Mouse (Mus musculus): Measurements from ENCODE around the gene Clec1b. TPM values are rescaled to one million over a fixed set of nuclear protein-coding genes. Genes with fewer than 3 reads are reported as not detected.
A peak's percentile ranks its signal among the peaks of the same experiment; 100 is the strongest.

The Clec1b gene
- 62.2 and 127 TPM in 2 replicates for polyA plus RNA-seq (2011; ENCODE audit: insufficient read depth, insufficient read length, low replicate concordance, missing spikeins)

GRCm38 (mm10) chr6:129396997-129397396 lies at the start of gene Clec1b:
TSS of gene Clec1b (plus strand) at chr6:129397297.
- H3K4me3 ChIP-seq (replicated peaks; ENCODE audit: control insufficient read depth, low read depth, low read length) = no peak within 1 kb of the TSS
- 70% methylated on average over 8 of the region's 8 CpGs for WGBS
- H3K4me1 ChIP-seq (ENCODE audit: control insufficient read depth, insufficient read depth, low read length) = no peaks in the 10 kb centered on the region
- no peak for TF ChIP-seq CTCF (IDR thresholded peaks at IDR 0.05; ENCODE audit: control insufficient read depth, insufficient read depth, low read length)
- H3K27ac ChIP-seq (ENCODE audit: control insufficient read depth, insufficient read depth, low read depth, low read length, poor library complexity) = no peak within 1 kb of the TSS

- Histone ChIP-seq H3K27ac (ENCODE audit: control insufficient read depth, insufficient read depth, low read depth, low read length, poor library complexity) (peak overlapping the region; percentile 87), H3K4me1 (ENCODE audit: control insufficient read depth, insufficient read depth, low read length) (peaks cover 3% of the 10 kb centered on the region), H3K4me3 (replicated peaks; ENCODE audit: control insufficient read depth, low read depth, low read length) (peak overlapping the region; percentile 66)
- WGBS = 2% methylated on average over 4 of the region's 4 CpGs
- TF ChIP-seq CTCF (IDR thresholded peaks at IDR 0.05; ENCODE audit: control insufficient read depth, insufficient read depth, low read length) = no peak
- no peak for TF ChIP-seq POLR2A (IDR thresholded peaks at IDR 0.05; ENCODE audit: borderline replicate concordance, control insufficient read depth, low read depth, low read length)
Measured at GRCm38 (mm10) chr6:129349524-129350352, 47.4 kb upstream of the Clec1b start.

- TF ChIP-seq POLR2A (IDR thresholded peaks at IDR 0.05; ENCODE audit: borderline replicate concordance, control insufficient read depth, low read depth, low read length) (no peak), CTCF (IDR thresholded peaks at IDR 0.05; ENCODE audit: control insufficient read depth, insufficient read depth, low read length) (no peak)
- 49% methylated on average over 3 of the region's 3 CpGs for WGBS
- Histone ChIP-seq H3K4me3 (replicated peaks; ENCODE audit: control insufficient read depth, low read depth, low read length) (peak overlapping the region; percentile 72), H3K4me1 (ENCODE audit: control insufficient read depth, insufficient read depth, low read length) (peaks cover 3% of the 10 kb centered on the region), H3K27ac (ENCODE audit: control insufficient read depth, insufficient read depth, low read depth, low read length, poor library complexity) (peak overlapping the region; percentile 60; the same call in 1 of the 2 replicates)
Measured at GRCm38 (mm10) chr6:129351091-129351490, 46.0 kb upstream of the Clec1b start.

- Histone ChIP-seq H3K27ac (ENCODE audit: control insufficient read depth, insufficient read depth, low read depth, low read length, poor library complexity) (no peak overlapping the region), H3K4me3 (replicated peaks; ENCODE audit: control insufficient read depth, low read depth, low read length) (no peak overlapping the region), H3K4me1 (ENCODE audit: control insufficient read depth, insufficient read depth, low read length) (no peaks in the 10 kb centered on the region; the same call in 1 of the 2 replicates)
- TF ChIP-seq POLR2A (IDR thresholded peaks at IDR 0.05; ENCODE audit: borderline replicate concordance, control insufficient read depth, low read depth, low read length) = no peak
- TF ChIP-seq CTCF (IDR thresholded peaks at IDR 0.05; ENCODE audit: control insufficient read depth, insufficient read depth, low read length) = no peak
- WGBS = 18% methylated on average over 2 of the region's 2 CpGs
Measured at GRCm38 (mm10) chr6:129355774-129356173, 41.3 kb upstream of the Clec1b start.

- Histone ChIP-seq H3K4me3 (replicated peaks; ENCODE audit: control insufficient read depth, low read depth, low read length) (no peak overlapping the region), H3K27ac (ENCODE audit: control insufficient read depth, insufficient read depth, low read depth, low read length, poor library complexity) (peak overlapping the region; percentile 36; the same call in 1 of the 2 replicates), H3K4me1 (ENCODE audit: control insufficient read depth, insufficient read depth, low read length) (no peaks in the 10 kb centered on the region; the same call in 1 of the 2 replicates)
- no peak for TF ChIP-seq POLR2A (IDR thresholded peaks at IDR 0.05; ENCODE audit: borderline replicate concordance, control insufficient read depth, low read depth, low read length)
Measured at GRCm38 (mm10) chr6:129356430-129356829, 40.7 kb upstream of the Clec1b start.

- Histone ChIP-seq H3K27ac (ENCODE audit: control insufficient read depth, insufficient read depth, low read depth, low read length, poor library complexity) (no peak overlapping the region), H3K4me1 (ENCODE audit: control insufficient read depth, insufficient read depth, low read length) (peaks cover 2% of the 10 kb centered on the region; the same call in 1 of the 2 replicates), H3K4me3 (replicated peaks; ENCODE audit: control insufficient read depth, low read depth, low read length) (no peak overlapping the region)
- TF ChIP-seq POLR2A (IDR thresholded peaks at IDR 0.05; ENCODE audit: borderline replicate concordance, control insufficient read depth, low read depth, low read length) = no peak
- TF ChIP-seq CTCF (IDR thresholded peaks at IDR 0.05; ENCODE audit: control insufficient read depth, insufficient read depth, low read length) = no peak
- 52% methylated on average over 2 of the region's 2 CpGs for WGBS
Measured at GRCm38 (mm10) chr6:129359515-129359914, 37.6 kb upstream of the Clec1b start.

- H3K4me1 ChIP-seq (ENCODE audit: control insufficient read depth, insufficient read depth, low read length) = peaks cover 2% of the 10 kb centered on the region; the same call in 1 of the 2 replicates
- no peak overlapping the region for H3K4me3 ChIP-seq (replicated peaks; ENCODE audit: control insufficient read depth, low read depth, low read length)
- no peak for TF ChIP-seq POLR2A (IDR thresholded peaks at IDR 0.05; ENCODE audit: borderline replicate concordance, control insufficient read depth, low read depth, low read length)
- TF ChIP-seq CTCF (IDR thresholded peaks at IDR 0.05; ENCODE audit: control insufficient read depth, insufficient read depth, low read length) = no peak
- H3K27ac ChIP-seq (ENCODE audit: control insufficient read depth, insufficient read depth, low read depth, low read length, poor library complexity) = no peak overlapping the region; the same call in 1 of the 2 replicates
- 43% methylated on average over 1 of the region's 1 CpGs for WGBS
Measured at GRCm38 (mm10) chr6:129363942-129364341, 33.2 kb upstream of the Clec1b start.

- Histone ChIP-seq H3K4me3 (replicated peaks; ENCODE audit: control insufficient read depth, low read depth, low read length) (no peak overlapping the region), H3K4me1 (ENCODE audit: control insufficient read depth, insufficient read depth, low read length) (peaks cover 2% of the 10 kb centered on the region; the same call in 1 of the 2 replicates), H3K27ac (ENCODE audit: control insufficient read depth, insufficient read depth, low read depth, low read length, poor library complexity) (no peak overlapping the region)
- WGBS = 5% methylated on average over 6 of the region's 6 CpGs
- TF ChIP-seq POLR2A (IDR thresholded peaks at IDR 0.05; ENCODE audit: borderline replicate concordance, control insufficient read depth, low read depth, low read length) (no peak), CTCF (IDR thresholded peaks at IDR 0.05; ENCODE audit: control insufficient read depth, insufficient read depth, low read length) (peak; percentile 36)
Measured at GRCm38 (mm10) chr6:129365959-129366359, 31.1 kb upstream of the Clec1b start.

Data from bone marrow, adult 2 months (tissue).